In genomic region chr16:50293502-50294228, GRCm38 (mm10) we compare ENCODE assay signal across 7 mouse cellular contexts.
DNase-seq lines count a peak whose midpoint lies in the region.

No protein-coding gene starts in this region.

- peak; percentile 25 for DNase-seq in kidney, adult 9 months
- no peak for DNase-seq in kidney, adult 8-10 months
- DNase-seq in right cerebral cortex, postnatal 4 days = peak; percentile 9
- DNase-seq in right cerebral cortex, postnatal 36 days (ENCODE audit: low spot score in 2 of 2) = no peak
- peak; percentile 14 for DNase-seq in c-Kit-positive CD71-positive TER-119-negative erythroid progenitor cells, embryonic 14.5 days (ENCODE audit: low read depth)
- DNase-seq in c-Kit-positive CD71-positive TER-119-positive erythroid progenitor cells, embryonic 14.5 days (ENCODE audit: low spot score) = no peak
- no peak for DNase-seq in layer of hippocampus, adult 8-10 months (ENCODE audit: low spot score in 2 of 2)

Comparison
In these comparisons a context has a peak if more than half of its experiments do, and no peak if none do; other contexts are left out.
1. DNase-seq: peak in kidney, adult 9 months (single experiment), right cerebral cortex, postnatal 4 days (single experiment) and c-Kit-positive CD71-positive TER-119-negative erythroid progenitor cells, embryonic 14.5 days (single experiment); none in kidney, adult 8-10 months (0 of 2), right cerebral cortex, postnatal 36 days (0 of 2), c-Kit-positive CD71-positive TER-119-positive erythroid progenitor cells, embryonic 14.5 days (single experiment) and layer of hippocampus, adult 8-10 months (0 of 2).